Mouse (Mus musculus) embryonic facial prominence, embryonic 14.5 days (tissue): Measurements from ENCODE around the gene Gm10600. TPM values are rescaled to one million over a fixed set of nuclear protein-coding genes. Genes with fewer than 3 reads are reported as not detected.
"Not testable (repeated sequence)": the region's sequence is repeated elsewhere in the genome, so short reads cannot be mapped to it uniquely, and the experiment has no call there.

Experiments
- ATAC-seq: fragments of 200-750 bp; cut with Nextera tagmentation; 2 replicates; pipeline ENCODE4 v1.8.0; 2017; ENCODE audit warnings: low read depth, moderate number of reproducible peaks, moderate TSS enrichment
- DNase-seq: peaks from one replicate; pipeline ENCODE4 v3.0.0-alpha.2; 2015; ENCODE audit warnings: low spot score
- H3K27ac ChIP-seq: fragments of 300-500 bp; sonication (generic); replicated peaks from 2 replicates; pipeline ENCODE4 v1.5.1; 2014; ENCODE audit warnings: low read depth, mild to moderate bottlenecking, low read length, moderate library complexity
- H3K27me3 ChIP-seq: fragments of 300-500 bp; sonication (generic); replicated peaks from 2 replicates; pipeline ENCODE4 v1.6.1; 2014; ENCODE audit warnings: low read length; ENCODE audit not compliant: control insufficient read depth, insufficient read depth
- H3K36me3 ChIP-seq: fragments of 300-500 bp; sonication (generic); 2 replicates; pipeline ENCODE4 v1.6.1; 2014; ENCODE audit warnings: low read length, mixed read lengths; ENCODE audit not compliant: control insufficient read depth, insufficient read depth
- H3K4me1 ChIP-seq: fragments of 300-500 bp; sonication (generic); 2 replicates; pipeline ENCODE4 v1.6.1; 2014; ENCODE audit warnings: antibody characterized with exemption, low read length; ENCODE audit not compliant: control insufficient read depth, insufficient read depth
- H3K4me2 ChIP-seq: fragments of 300-500 bp; sonication (generic); 2 replicates; pipeline ENCODE4 v1.6.1; 2014; ENCODE audit warnings: low read depth, mild to moderate bottlenecking, low read length, moderate library complexity, mixed read lengths
- H3K4me3 ChIP-seq: fragments of 300-500 bp; sonication (generic); 2 replicates; pipeline ENCODE4 v1.5.1; 2014; ENCODE audit warnings: low read depth, mild to moderate bottlenecking, low read length
- H3K9ac ChIP-seq: fragments of 300-500 bp; sonication (generic); 2 replicates; pipeline ENCODE4 v1.6.1; 2014; ENCODE audit warnings: low read depth, mild to moderate bottlenecking, low read length, moderate library complexity, mixed read lengths
- H3K9me3 ChIP-seq: fragments of 300-500 bp; sonication (generic); 2 replicates; pipeline ENCODE4 v1.6.1; 2016; ENCODE audit warnings: low read length; ENCODE audit not compliant: control insufficient read depth
- WGBS: fragments of 180-500 bp; shearing (Covaris S2); extraction: QIAGEN DNeasy Blood & Tissue Kit; methylation state at CpG from one replicate; pipeline ENCODE4 v1.1.7; 2014; 5-methylcytosine and 5-hydroxymethylcytosine counted together
- polyA plus RNA-seq: library from polyadenylated mRNA; unstranded; fragments of >200 nt; fragmentation: Nextera tagmentation; extraction: Ambion mirVana; gene quantifications from 2 replicates; pipeline ENCODE4 v1.2.1, GENCODE M21; 2014

The Gm10600 gene
- not detected in 2 replicates for polyA plus RNA-seq

GRCm38 (mm10) chr4:42240339-42240738, at the start of gene Gm10600:
TSS of gene Gm10600 (plus strand) at chr4:42240639.
- WGBS: no CpG with 5 or more reads among the region's 4 CpGs
- not testable (repeated sequence) for ATAC-seq

GRCm38 (mm10) chr4:42255467-42255866, 15.0 kb downstream of the Gm10600 start, which contains the start of gene Ccl21b:
TSS of gene Ccl21b (plus strand) at chr4:42255767.
- not testable (repeated sequence) for H3K9ac ChIP-seq, DNase-seq, H3K9me3 ChIP-seq, H3K36me3 ChIP-seq, H3K27ac ChIP-seq, H3K27me3 ChIP-seq, H3K4me2 ChIP-seq, ATAC-seq, H3K4me1 ChIP-seq, H3K4me3 ChIP-seq
- WGBS: no CpG with 5 or more reads among the region's 5 CpGs

More at GRCm38 (mm10) chr4:42240339-42240738, at the start of gene Gm10600:
- not testable (repeated sequence) for H3K27ac ChIP-seq, H3K27me3 ChIP-seq, H3K4me3 ChIP-seq, H3K4me1 ChIP-seq, H3K9me3 ChIP-seq, DNase-seq, H3K4me2 ChIP-seq, H3K9ac ChIP-seq, H3K36me3 ChIP-seq

Other genes starting within 250 kb of the Gm10600 start
- gene Gm21093, start 205.9 kb upstream of the Gm10600 start, polyA plus RNA-seq: not detected in 2 replicates
- not detected in 2 replicates for gene Gm3893, start 149.4 kb upstream of the Gm10600 start, polyA plus RNA-seq
- gene Gm13304, start 125.8 kb upstream of the Gm10600 start, polyA plus RNA-seq: 0.43 TPM in 1 of 2 replicates, not detected in the other
- 0.40 TPM in 1 of 2 replicates, not detected in the other for gene Gm13306, start 87.2 kb upstream of the Gm10600 start, polyA plus RNA-seq
- 0.51 and 0.80 TPM in 2 replicates for gene Gm13305, start 72.0 kb upstream of the Gm10600 start, polyA plus RNA-seq
- 2.3 TPM in 1 of 2 replicates, not detected in the other for gene Ccl21b, start 15.1 kb downstream of the Gm10600 start, polyA plus RNA-seq
- not detected in 2 replicates for gene Gm21953, start 53.6 kb downstream of the Gm10600 start, polyA plus RNA-seq
- not detected in 2 replicates for gene Fam205a3, start 77.7 kb downstream of the Gm10600 start, polyA plus RNA-seq
- gene Gm21586, start 198.7 kb downstream of the Gm10600 start, polyA plus RNA-seq: not detected in 2 replicates
- 0.08 and 0.24 TPM in 2 replicates for gene Gm2163, start 226.1 kb downstream of the Gm10600 start, polyA plus RNA-seq